Mouse (Mus musculus): ENCODE measurements around the gene Zfp865. TPM values are rescaled to one million over a fixed set of nuclear protein-coding genes. Genes with fewer than 3 reads are reported as not detected.

Gene Zfp865
- total and polyA plus RNA-seq, 3 experiments = 4.0 to 21.0 (median 12.3) TPM

GRCm38 (mm10) chr7:5051193-5052192 lies 31.3 kb downstream of the Zfp865 start, which contains the start of gene Zfp580 (continued):
- peak; percentile 39; the same call in 1 of the 2 replicates for TF ChIP-seq ETS1 (conservative IDR thresholded peaks at IDR 0.05; ENCODE audit: low read depth, low read length)
- no peak for TF ChIP-seq ZNF384 (IDR thresholded peaks at IDR 0.05; ENCODE audit: low read depth, low read length)

- Histone ChIP-seq H3K36me3 (replicated peaks in 1 of 2; ENCODE audit: control insufficient read depth in 1 of 2, insufficient read depth in 1 of 2, low read length in 1 of 2) (peaks cover 0 to 15% of the 10 kb centered on the region in 2 experiments), H3K9me3 (replicated peaks; ENCODE audit: low read length) (no peaks in the 10 kb centered on the region), H3K4me1 (ENCODE audit: control insufficient read depth in 1 of 2, insufficient read depth in 2 of 2) (peaks cover 5 to 15% of the 10 kb centered on the region in 2 experiments), H3K4me3 (replicated peaks in 1 of 3; ENCODE audit: low read depth in 2 of 3, low read length in 2 of 3, poor library complexity in 1 of 3) (no peak overlapping the region), H3K27me3 (replicated peaks) (no peaks in the 10 kb centered on the region), H3K4me2 (ENCODE audit: insufficient read depth, low read depth, poor library complexity, severe bottlenecking) (0 out of 2 replicates have a peak overlapping the region, but pooled peaks have one; percentile 95), H3K27ac (ENCODE audit: insufficient read depth, low read depth) (no peak overlapping the region), H3K79me2 (replicated peaks; ENCODE audit: control insufficient read depth, extremely low read depth, insufficient read depth, poor library complexity, severe bottlenecking) (no peaks in the 10 kb centered on the region), H3K9ac (ENCODE audit: insufficient read depth, low read depth) (no peak overlapping the region)
- TF ChIP-seq JUN (IDR thresholded peaks at IDR 0.05; ENCODE audit: insufficient read depth, low read depth, low read length) = no peak
- TF ChIP-seq MAFK (IDR thresholded peaks at IDR 0.05; ENCODE audit: insufficient replicate concordance, low read length) = no peak
- DNase-seq (ENCODE audit: extremely low read depth) = no peak
- in situ Hi-C loops (cut with MboI; ENCODE audit: low pct_ligation_motif_present, low pct_unique_long_range_greater_than_20kb, low sequenced_read_pairs) (loop anchor here (5.0 kb wide), 1 partner anchor 110 kb away; no protein-coding TSS in a partner anchor), dilution Hi-C loops (cut with MboI; ENCODE audit: extremely low pct_ligation_motif_present, extremely low pct_unique_long_range_greater_than_20kb, low sequenced_read_pairs) (no loop called here)
Observed at GRCm38 (mm10) chr7:5052438-5052837, 32.3 kb downstream of the Zfp865 start.

GRCm38 (mm10) chr7:5052931-5053343 lies 32.8 kb downstream of the Zfp865 start:
- in situ Hi-C loops (cut with MboI; ENCODE audit: low pct_ligation_motif_present, low pct_unique_long_range_greater_than_20kb, low sequenced_read_pairs) = loop anchor here (5.0 kb wide), 1 partner anchor 111 kb away; no protein-coding TSS in a partner anchor
- TF ChIP-seq RCOR1 (conservative IDR thresholded peaks at IDR 0.05; ENCODE audit: low read depth, low read length) = no peak
- no peak for TF ChIP-seq KAT2A (IDR thresholded peaks at IDR 0.05; ENCODE audit: insufficient replicate concordance, low read length)
- TF ChIP-seq EP300 (IDR thresholded peaks at IDR 0.05; ENCODE audit: low read length) = no peak
- TF ChIP-seq ZKSCAN1 (IDR thresholded peaks at IDR 0.05; ENCODE audit: borderline replicate concordance, low read depth, low read length) = no peak
- no peak for TF ChIP-seq MAZ (IDR thresholded peaks at IDR 0.05; ENCODE audit: low read depth, low read length)
- TF ChIP-seq RAD21 (IDR thresholded peaks at IDR 0.05; ENCODE audit: low read depth, low read length) = no peak
- no peak for TF ChIP-seq USF2 (conservative IDR thresholded peaks at IDR 0.05; ENCODE audit: low read depth, low read length)
- no peak for TF ChIP-seq POLR2A (IDR thresholded peaks at IDR 0.05; ENCODE audit: low read depth, low read length)
- no peak for TF ChIP-seq SIN3A (IDR thresholded peaks at IDR 0.05; ENCODE audit: low read length)
- TF ChIP-seq BHLHE40 (IDR thresholded peaks at IDR 0.05; ENCODE audit: low read depth, low read length) = no peak
- TF ChIP-seq ETS1 (conservative IDR thresholded peaks at IDR 0.05; ENCODE audit: low read depth, low read length) = no peak
- no peak for TF ChIP-seq MYC (IDR thresholded peaks at IDR 0.05; ENCODE audit: low read depth, low read length)
- TF ChIP-seq ZMIZ1 (IDR thresholded peaks at IDR 0.05; ENCODE audit: low read depth, low read length) = no peak
- TF ChIP-seq GABPA (IDR thresholded peaks at IDR 0.05; ENCODE audit: insufficient replicate concordance, low read depth, low read length) = no peak
- no peak for TF ChIP-seq UBTF (IDR thresholded peaks at IDR 0.05; ENCODE audit: low read depth, low read length)
- no peak for TF ChIP-seq JUN (IDR thresholded peaks at IDR 0.05; ENCODE audit: insufficient read depth, low read depth, low read length)
- TF ChIP-seq USF1 (IDR thresholded peaks at IDR 0.05; ENCODE audit: low read depth, low read length) = no peak
- TF ChIP-seq ELF1 (IDR thresholded peaks at IDR 0.05; ENCODE audit: low read depth, low read length) = no peak
- no peaks in the 10 kb centered on the region for H3K79me2 ChIP-seq (replicated peaks; ENCODE audit: control insufficient read depth, extremely low read depth, insufficient read depth, poor library complexity, severe bottlenecking)
- dilution Hi-C loops (cut with MboI; ENCODE audit: extremely low pct_ligation_motif_present, extremely low pct_unique_long_range_greater_than_20kb, low sequenced_read_pairs) = no loop called here
- peaks cover 6 to 19% of the 10 kb centered on the region in 2 experiments for H3K4me1 ChIP-seq (ENCODE audit: control insufficient read depth in 1 of 2, insufficient read depth in 2 of 2)
- H3K4me3 ChIP-seq (replicated peaks in 1 of 3; ENCODE audit: low read depth in 2 of 3, low read length in 2 of 3, poor library complexity in 1 of 3) = no peak overlapping the region
- no peak overlapping the region for H3K27ac ChIP-seq (ENCODE audit: insufficient read depth, low read depth)
- H3K9me3 ChIP-seq (replicated peaks; ENCODE audit: low read length) = no peaks in the 10 kb centered on the region
- DNase-seq (ENCODE audit: extremely low read depth) = no peak
- no peaks in the 10 kb centered on the region for H3K27me3 ChIP-seq (replicated peaks)
- peaks cover 0 to 15% of the 10 kb centered on the region in 2 experiments for H3K36me3 ChIP-seq (replicated peaks in 1 of 2; ENCODE audit: control insufficient read depth in 1 of 2, insufficient read depth in 1 of 2, low read length in 1 of 2)
- H3K4me2 ChIP-seq (ENCODE audit: insufficient read depth, low read depth, poor library complexity, severe bottlenecking) = no peak overlapping the region
- no peak overlapping the region for H3K9ac ChIP-seq (ENCODE audit: insufficient read depth, low read depth)
